Mouse (Mus musculus): ENCODE data around the gene Agr2. TPM values are rescaled to one million over a fixed set of nuclear protein-coding genes. Genes with fewer than 3 reads are reported as not detected.

Gene Agr2
- polyA plus RNA-seq, 1 experiment: 0.69 TPM

GRCm38 (mm10) chr12:35994098-35994497 is 1.4 kb downstream of the Agr2 start:
- H3K36me3 ChIP-seq (ENCODE audit: control insufficient read depth, insufficient read depth, low read length): no peaks in the 10 kb centered on the region
- no peak for TF ChIP-seq CTCF (IDR thresholded peaks at IDR 0.05; ENCODE audit: borderline replicate concordance, control insufficient read depth, extremely low read depth, insufficient read depth, low read length, poor library complexity)
- TF ChIP-seq POLR2A (IDR thresholded peaks at IDR 0.05; ENCODE audit: control insufficient read depth, extremely low read depth, insufficient read depth, low read length, poor library complexity): no peak
- no peak overlapping the region for H3K4me3 ChIP-seq (ENCODE audit: control insufficient read depth, insufficient read depth, low read length)
- no peak overlapping the region for H3K27ac ChIP-seq (ENCODE audit: control insufficient read depth, insufficient read depth, low read length)
- no peaks in the 10 kb centered on the region for H3K4me1 ChIP-seq (replicated peaks; ENCODE audit: control insufficient read depth, insufficient read depth, low read length)
- no peak for DNase-seq
- no peaks in the 10 kb centered on the region for H3K27me3 ChIP-seq (ENCODE audit: control insufficient read depth, insufficient read depth, low read length)

GRCm38 (mm10) chr12:35995799-35996198 is 3.1 kb downstream of the Agr2 start:
- H3K4me3 ChIP-seq (ENCODE audit: control insufficient read depth, insufficient read depth, low read length): no peak overlapping the region
- no peaks in the 10 kb centered on the region for H3K36me3 ChIP-seq (ENCODE audit: control insufficient read depth, insufficient read depth, low read length)
- TF ChIP-seq POLR2A (IDR thresholded peaks at IDR 0.05; ENCODE audit: control insufficient read depth, extremely low read depth, insufficient read depth, low read length, poor library complexity) (no peak), CTCF (IDR thresholded peaks at IDR 0.05; ENCODE audit: borderline replicate concordance, control insufficient read depth, extremely low read depth, insufficient read depth, low read length, poor library complexity) (no peak)
- WGBS: 31% methylated on average over 5 of the region's 5 CpGs
- H3K4me1 ChIP-seq (replicated peaks; ENCODE audit: control insufficient read depth, insufficient read depth, low read length): no peaks in the 10 kb centered on the region
- peak; percentile 20 for DNase-seq
- H3K27ac ChIP-seq (ENCODE audit: control insufficient read depth, insufficient read depth, low read length): no peak overlapping the region
- H3K27me3 ChIP-seq (ENCODE audit: control insufficient read depth, insufficient read depth, low read length): no peaks in the 10 kb centered on the region

- Histone ChIP-seq H3K27ac (ENCODE audit: control insufficient read depth, insufficient read depth, low read length) (no peak overlapping the region), H3K4me1 (replicated peaks; ENCODE audit: control insufficient read depth, insufficient read depth, low read length) (no peaks in the 10 kb centered on the region), H3K27me3 (ENCODE audit: control insufficient read depth, insufficient read depth, low read length) (no peaks in the 10 kb centered on the region), H3K4me3 (ENCODE audit: control insufficient read depth, insufficient read depth, low read length) (no peak overlapping the region), H3K36me3 (ENCODE audit: control insufficient read depth, insufficient read depth, low read length) (no peaks in the 10 kb centered on the region)
- no peak for TF ChIP-seq POLR2A (IDR thresholded peaks at IDR 0.05; ENCODE audit: control insufficient read depth, extremely low read depth, insufficient read depth, low read length, poor library complexity)
- DNase-seq: no peak
- 96% methylated on average over 4 of the region's 4 CpGs for WGBS
These were observed 12.0 kb downstream of the Agr2 start for GRCm38 (mm10) chr12:36004714-36005113.

GRCm38 (mm10) chr12:36007581-36007980 is 14.9 kb downstream of the Agr2 start:
- 99% methylated on average over 2 of the region's 2 CpGs for WGBS
- Histone ChIP-seq H3K27ac (ENCODE audit: control insufficient read depth, insufficient read depth, low read length) (no peak overlapping the region), H3K36me3 (ENCODE audit: control insufficient read depth, insufficient read depth, low read length) (no peaks in the 10 kb centered on the region), H3K4me1 (replicated peaks; ENCODE audit: control insufficient read depth, insufficient read depth, low read length) (no peaks in the 10 kb centered on the region), H3K27me3 (ENCODE audit: control insufficient read depth, insufficient read depth, low read length) (no peaks in the 10 kb centered on the region), H3K4me3 (ENCODE audit: control insufficient read depth, insufficient read depth, low read length) (no peak overlapping the region)
- TF ChIP-seq POLR2A (IDR thresholded peaks at IDR 0.05; ENCODE audit: control insufficient read depth, extremely low read depth, insufficient read depth, low read length, poor library complexity): no peak
- no peak for TF ChIP-seq CTCF (IDR thresholded peaks at IDR 0.05; ENCODE audit: borderline replicate concordance, control insufficient read depth, extremely low read depth, insufficient read depth, low read length, poor library complexity)
- no peak for DNase-seq

GRCm38 (mm10) chr12:36008364-36009047 is 15.8 kb downstream of the Agr2 start:
- no peak overlapping the region for H3K4me3 ChIP-seq (ENCODE audit: control insufficient read depth, insufficient read depth, low read length)
- WGBS: 77% methylated on average over 6 of the region's 6 CpGs
- TF ChIP-seq CTCF (IDR thresholded peaks at IDR 0.05; ENCODE audit: borderline replicate concordance, control insufficient read depth, extremely low read depth, insufficient read depth, low read length, poor library complexity): no peak
- TF ChIP-seq POLR2A (IDR thresholded peaks at IDR 0.05; ENCODE audit: control insufficient read depth, extremely low read depth, insufficient read depth, low read length, poor library complexity): no peak
- H3K27ac ChIP-seq (ENCODE audit: control insufficient read depth, insufficient read depth, low read length): no peak overlapping the region
- no peaks in the 10 kb centered on the region for H3K27me3 ChIP-seq (ENCODE audit: control insufficient read depth, insufficient read depth, low read length)
- no peaks in the 10 kb centered on the region for H3K36me3 ChIP-seq (ENCODE audit: control insufficient read depth, insufficient read depth, low read length)
- no peak for DNase-seq
- H3K4me1 ChIP-seq (replicated peaks; ENCODE audit: control insufficient read depth, insufficient read depth, low read length): no peaks in the 10 kb centered on the region

GRCm38 (mm10) chr12:36013216-36013910 is 20.7 kb downstream of the Agr2 start:
- Histone ChIP-seq H3K27ac (ENCODE audit: control insufficient read depth, insufficient read depth, low read length) (no peak overlapping the region), H3K36me3 (ENCODE audit: control insufficient read depth, insufficient read depth, low read length) (peaks cover 8% of the 10 kb centered on the region; the same call in 1 of the 2 replicates), H3K4me1 (replicated peaks; ENCODE audit: control insufficient read depth, insufficient read depth, low read length) (no peaks in the 10 kb centered on the region), H3K4me3 (ENCODE audit: control insufficient read depth, insufficient read depth, low read length) (no peak overlapping the region), H3K27me3 (ENCODE audit: control insufficient read depth, insufficient read depth, low read length) (no peaks in the 10 kb centered on the region)
- no peak for TF ChIP-seq CTCF (IDR thresholded peaks at IDR 0.05; ENCODE audit: borderline replicate concordance, control insufficient read depth, extremely low read depth, insufficient read depth, low read length, poor library complexity)
- no peak for TF ChIP-seq POLR2A (IDR thresholded peaks at IDR 0.05; ENCODE audit: control insufficient read depth, extremely low read depth, insufficient read depth, low read length, poor library complexity)
- 92% methylated on average over 7 of the region's 7 CpGs for WGBS
- no peak for DNase-seq
